Mouse (Mus musculus) intestine, postnatal 0 days (tissue): ENCODE measurements around the gene Npvf. TPM values are rescaled to one million over a fixed set of nuclear protein-coding genes. Genes with fewer than 3 reads are reported as not detected.
"Not testable (repeated sequence)": the region's sequence is repeated elsewhere in the genome, so short reads cannot be mapped to it uniquely, and the experiment has no call there.

ENCODE experiments used
- ATAC-seq: fragments of 200-750 bp; cut with Nextera tagmentation; 2 replicates; pipeline ENCODE4 v1.8.0; 2017; ENCODE audit warnings: mild to moderate bottlenecking, moderate TSS enrichment, moderate library complexity
- H3K27ac ChIP-seq: fragments of 300-500 bp; sonication (generic); 2 replicates; pipeline ENCODE4 v1.5.1; 2014; ENCODE audit warnings: mild to moderate bottlenecking, low read depth, low read length, moderate library complexity
- H3K27me3 ChIP-seq: fragments of 300-500 bp; sonication (generic); replicated peaks from 2 replicates; pipeline ENCODE4 v1.6.1; 2014; ENCODE audit warnings: low read length, mixed read lengths; ENCODE audit not compliant: control insufficient read depth, insufficient read depth
- H3K36me3 ChIP-seq: fragments of 300-500 bp; sonication (generic); 2 replicates; pipeline ENCODE4 v1.6.1; 2014; ENCODE audit warnings: mild to moderate bottlenecking, moderate library complexity; ENCODE audit not compliant: control insufficient read depth, insufficient read depth
- H3K4me1 ChIP-seq: fragments of 300-500 bp; sonication (generic); replicated peaks from 2 replicates; pipeline ENCODE4 v1.6.1; 2014; ENCODE audit warnings: antibody characterized with exemption, low read length, mixed read lengths; ENCODE audit not compliant: control insufficient read depth, insufficient read depth
- H3K4me2 ChIP-seq: fragments of 300-500 bp; sonication (generic); replicated peaks from 2 replicates; pipeline ENCODE4 v1.6.1; 2014; ENCODE audit warnings: low read depth, mild to moderate bottlenecking, moderate library complexity
- H3K4me3 ChIP-seq: fragments of 300-500 bp; sonication (generic); 2 replicates; pipeline ENCODE4 v1.5.1; 2014; ENCODE audit warnings: low read depth, low read length
- H3K9ac ChIP-seq: fragments of 300-500 bp; sonication (generic); 2 replicates; pipeline ENCODE4 v1.6.1; 2014; ENCODE audit warnings: mild to moderate bottlenecking, low read depth, low read length
- H3K9me3 ChIP-seq: fragments of 300-500 bp; sonication (generic); 2 replicates; pipeline ENCODE4 v1.6.1; 2016; ENCODE audit warnings: mixed run types; ENCODE audit not compliant: control insufficient read depth
- CTCF ChIP-seq: sonication (generic); IDR thresholded peaks from 2 replicates; pipeline ENCODE4 v1.5.1; 2016; ENCODE audit warnings: low read depth, mild to moderate bottlenecking, control low read depth, antibody characterized with exemption, moderate library complexity
- WGBS: fragments of 180-500 bp; shearing (Covaris S2); extraction: QIAGEN DNeasy Blood & Tissue Kit; methylation state at CpG from one replicate; pipeline ENCODE4 v1.1.7; 2014; 5-methylcytosine and 5-hydroxymethylcytosine counted together
- polyA plus RNA-seq: library from polyadenylated mRNA; unstranded; fragments of >200 nt; fragmentation: Nextera tagmentation; extraction: Ambion mirVana; gene quantifications from 2 replicates; pipeline ENCODE4 v1.2.1, GENCODE M21; 2015

The Npvf gene
- polyA plus RNA-seq, 1 experiment from 2014 or later: not detected

DNA sequence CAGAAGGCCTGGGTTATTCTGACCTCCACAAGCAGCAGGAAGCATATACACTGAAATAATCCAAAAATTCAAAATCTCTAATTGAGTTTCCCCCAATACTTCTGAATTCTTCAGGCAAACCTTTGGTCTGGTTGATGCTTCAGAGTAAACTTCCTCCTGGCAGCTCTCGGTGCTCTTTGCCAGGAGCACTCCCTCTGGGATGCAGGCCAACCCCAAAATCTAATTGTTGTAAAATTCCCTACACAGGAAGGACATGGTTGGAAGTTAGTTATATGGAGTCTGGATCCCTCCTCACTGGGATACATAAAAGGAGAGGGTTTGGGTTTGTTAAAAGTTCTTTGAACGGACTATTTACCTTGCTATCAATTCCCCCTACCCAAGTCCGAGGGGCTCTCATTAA lies 9.5 kb downstream of the Npvf start:
- no peak overlapping the region for H3K27ac ChIP-seq
- no peak for ATAC-seq
- no peak overlapping the region for H3K4me2 ChIP-seq
- WGBS: 49% methylated on average over 3 of the region's 3 CpGs
- no peak overlapping the region for H3K4me3 ChIP-seq
- H3K4me1 ChIP-seq: no peaks in the 10 kb centered on the region
- no peaks in the 10 kb centered on the region for H3K9me3 ChIP-seq
- no peaks in the 10 kb centered on the region for H3K36me3 ChIP-seq
- TF ChIP-seq CTCF: no peak
- H3K9ac ChIP-seq: no peak overlapping the region
- H3K27me3 ChIP-seq: no peaks in the 10 kb centered on the region

DNA sequence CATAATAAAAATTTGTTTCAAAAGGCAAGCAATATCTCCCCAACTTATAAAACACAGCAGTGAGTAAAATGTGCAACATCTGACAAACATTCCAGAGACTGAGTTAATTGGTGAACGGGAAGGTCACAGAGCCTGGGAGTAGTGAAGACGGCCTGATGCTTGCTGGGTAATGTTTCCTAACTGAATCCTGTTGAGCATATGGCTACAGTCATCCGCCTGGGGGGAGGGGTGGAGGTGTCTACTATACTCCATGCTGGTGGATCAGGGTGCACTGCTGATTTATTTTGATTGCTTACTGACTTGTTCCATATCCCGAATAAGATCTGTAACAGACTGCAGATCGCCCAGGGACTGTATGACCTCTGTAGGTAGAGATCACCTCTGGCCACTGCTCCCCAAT lies 12.3 kb downstream of the Npvf start:
- no peak for ATAC-seq
- no peaks in the 10 kb centered on the region for H3K36me3 ChIP-seq
- TF ChIP-seq CTCF: no peak
- H3K4me1 ChIP-seq: no peaks in the 10 kb centered on the region
- no peaks in the 10 kb centered on the region for H3K27me3 ChIP-seq
- no peaks in the 10 kb centered on the region for H3K9me3 ChIP-seq
- 66% methylated on average over 5 of the region's 5 CpGs for WGBS
- no peak overlapping the region for H3K4me3 ChIP-seq
- no peak overlapping the region for H3K9ac ChIP-seq
- no peak overlapping the region for H3K4me2 ChIP-seq
- H3K27ac ChIP-seq: no peak overlapping the region

- H3K4me2 ChIP-seq: no peak overlapping the region
- no peak for ATAC-seq
- WGBS: 75% methylated on average over 4 of the region's 4 CpGs
Observed at GRCm38 (mm10) chr6:50640377-50640776, 13.9 kb downstream of the Npvf start.

GRCm38 (mm10) chr6:50639656-50640055 lies 14.6 kb downstream of the Npvf start:
- Histone ChIP-seq H3K27ac (no peak overlapping the region), H3K36me3 (no peaks in the 10 kb centered on the region), H3K4me1 (no peaks in the 10 kb centered on the region), H3K9me3 (no peaks in the 10 kb centered on the region), H3K27me3 (no peaks in the 10 kb centered on the region), H3K4me3 (no peak overlapping the region), H3K4me2 (no peak overlapping the region), H3K9ac (no peak overlapping the region)
- ATAC-seq: no peak
- 26% methylated on average over 2 of the region's 2 CpGs for WGBS
- no peak for TF ChIP-seq CTCF

More at GRCm38 (mm10) chr6:50640377-50640776, 13.9 kb downstream of the Npvf start:
- Histone ChIP-seq H3K27ac (no peak overlapping the region), H3K36me3 (no peaks in the 10 kb centered on the region), H3K9ac (no peak overlapping the region), H3K9me3 (no peaks in the 10 kb centered on the region), H3K27me3 (no peaks in the 10 kb centered on the region), H3K4me1 (no peaks in the 10 kb centered on the region), H3K4me3 (no peak overlapping the region)
- no peak for TF ChIP-seq CTCF

- not testable (repeated sequence) for H3K9ac ChIP-seq, H3K4me2 ChIP-seq, ATAC-seq, H3K27ac ChIP-seq, H3K4me1 ChIP-seq, H3K9me3 ChIP-seq, H3K4me3 ChIP-seq, H3K27me3 ChIP-seq, H3K36me3 ChIP-seq
- WGBS: 85% methylated on average over 2 of the region's 2 CpGs
- peak; percentile 43 for TF ChIP-seq CTCF
Observed at GRCm38 (mm10) chr6:50626170-50626569, 28.1 kb downstream of the Npvf start.

GRCm38 (mm10) chr6:50618273-50618672 lies 36.0 kb downstream of the Npvf start:
- not testable (repeated sequence) for H3K9ac ChIP-seq, H3K27me3 ChIP-seq, H3K27ac ChIP-seq, H3K4me1 ChIP-seq, H3K36me3 ChIP-seq, H3K4me2 ChIP-seq, ATAC-seq, H3K4me3 ChIP-seq, H3K9me3 ChIP-seq
- TF ChIP-seq CTCF: peak; percentile 54
- 78% methylated on average over 1 of the region's 1 CpGs for WGBS

DNA sequence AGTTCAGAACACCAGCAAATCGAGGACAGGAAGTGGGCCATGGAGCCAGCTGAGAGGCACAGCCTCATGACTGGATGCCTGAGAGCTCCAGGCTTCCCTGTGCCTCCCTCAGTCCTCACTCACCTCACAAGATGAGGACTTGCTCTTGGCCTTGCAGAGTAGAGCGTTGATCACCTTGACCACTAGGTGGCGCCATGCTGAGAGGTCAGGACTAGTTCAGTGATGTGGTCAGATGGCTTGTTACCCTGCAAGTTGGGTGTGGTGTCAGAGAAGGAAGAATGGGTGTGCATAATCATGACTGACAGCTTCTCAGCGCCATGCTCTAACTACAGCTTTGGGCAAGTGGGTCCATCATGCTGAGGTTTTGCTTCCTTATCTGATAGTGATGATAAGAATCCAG lies 52.6 kb downstream of the Npvf start:
- Histone ChIP-seq H3K4me2 (no peak overlapping the region), H3K27ac (no peak overlapping the region), H3K4me1 (no peaks in the 10 kb centered on the region), H3K9me3 (no peaks in the 10 kb centered on the region), H3K9ac (no peak overlapping the region), H3K4me3 (no peak overlapping the region), H3K27me3 (no peaks in the 10 kb centered on the region), H3K36me3 (no peaks in the 10 kb centered on the region)
- WGBS: 27% methylated on average over 4 of the region's 4 CpGs
- peak; percentile 87 for TF ChIP-seq CTCF
- ATAC-seq: no peak

Other genes with a start within 250 kb of the Npvf start
- gene Osbpl3, start 198.2 kb downstream of the Npvf start, polyA plus RNA-seq: 12.5 and 13.6 TPM in 2 replicates
- gene Cycs, start 87.9 kb downstream of the Npvf start, polyA plus RNA-seq: 132 and 157 TPM in 2 replicates
- 0.30 TPM in 2 replicates for gene 4921507P07Rik, start 57.8 kb downstream of the Npvf start, polyA plus RNA-seq